Mouse (Mus musculus) activated CD4-positive, CD25-positive, alpha-beta regulatory T cell (primary cell): ENCODE measurements around the gene Prrt2. TPM values are rescaled to one million over a fixed set of nuclear protein-coding genes. Genes with fewer than 3 reads are reported as not detected.

ENCODE experiments used
- polyA plus RNA-seq, 2 experiments: library from polyadenylated mRNA; unstranded; fragments of 100-300 nt; shearing (Covaris generic); gene quantifications; one replicate each; pipeline ENCODE4 v1.2.1; 2017

Prrt2 gene
- 1 to 10 TPM; 6.4 to 8.6 TPM for polyA plus RNA-seq

DNA sequence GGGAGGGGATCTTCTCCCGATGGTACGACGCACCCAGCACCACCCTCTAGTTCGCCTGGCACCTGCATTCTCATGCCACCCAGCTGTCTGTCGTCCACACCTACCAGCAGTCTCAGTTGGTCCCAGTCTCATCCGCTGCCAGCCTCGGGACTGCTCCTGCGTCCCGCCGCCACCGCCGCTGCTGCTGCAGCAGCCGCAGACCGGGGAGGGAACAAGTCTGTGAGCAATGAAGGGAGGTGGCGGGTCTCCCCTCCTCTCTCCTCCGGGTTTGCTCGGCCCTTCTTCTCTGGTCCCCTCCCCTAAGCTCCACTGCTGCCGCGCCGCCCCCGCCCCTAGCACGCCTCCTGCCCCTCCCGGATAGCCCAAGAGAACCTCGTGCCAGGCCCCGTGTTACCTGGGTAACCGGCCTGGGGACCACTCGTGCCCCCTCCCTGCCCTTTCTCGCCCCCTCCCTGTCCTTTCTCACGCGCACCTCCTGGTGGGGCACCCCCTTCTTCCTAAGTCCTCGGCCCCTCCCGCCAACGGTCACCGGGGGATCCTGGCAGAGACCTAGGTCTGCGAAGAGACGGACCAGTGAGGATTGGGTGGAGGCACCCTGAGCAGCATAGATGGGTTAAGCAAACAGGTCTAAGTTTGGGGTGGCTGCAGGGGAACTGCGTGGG, at the start of gene Prrt2, which contains the start of gene Gm42742:
TSS of gene Prrt2 (minus strand) at position 311 of the 662 bp plus-strand sequence.
TSS of gene Gm42742 (minus strand) at position 197 of the 662 bp plus-strand sequence.

DNA sequence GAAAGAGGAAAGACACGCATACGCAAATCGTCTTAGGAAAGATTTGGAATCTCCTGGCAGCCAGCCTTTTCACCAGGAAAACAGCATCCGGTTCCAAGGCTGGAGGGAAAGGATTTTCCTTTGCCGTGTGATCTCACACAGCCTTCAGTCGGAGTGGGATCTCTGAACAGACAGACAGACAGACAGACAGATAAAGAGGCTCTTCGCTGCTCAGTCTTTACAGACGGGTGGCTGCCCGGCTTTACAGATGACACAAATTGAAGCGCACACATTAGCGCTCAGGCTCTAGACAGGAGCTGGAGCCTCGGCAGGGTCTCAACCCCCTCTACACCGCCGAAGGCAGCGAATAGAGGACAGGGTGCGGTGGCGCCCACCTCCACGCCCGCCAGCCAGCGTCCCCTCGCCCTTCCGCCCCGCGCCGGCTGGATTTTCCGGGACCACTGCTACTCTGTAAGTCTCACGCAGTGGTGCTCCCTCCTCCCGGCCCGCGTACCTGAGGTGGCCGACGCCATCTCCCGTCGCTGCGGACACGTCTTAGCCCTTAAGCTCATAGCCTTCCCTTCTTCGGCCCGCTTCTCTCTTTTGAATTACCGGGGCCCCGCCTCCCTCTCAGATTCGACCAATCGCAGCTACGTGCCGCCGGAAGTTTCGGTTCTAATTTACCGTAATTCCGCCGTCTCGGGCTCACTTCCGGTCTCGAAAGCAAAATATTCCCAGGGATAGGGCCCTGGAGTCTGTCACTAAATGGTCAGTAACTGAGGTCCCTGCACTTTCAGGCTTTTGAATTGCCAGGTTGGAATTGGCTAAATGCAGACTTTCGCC, 21.1 kb upstream of the Prrt2 start, which contains the start of gene Kif22:
TSS of gene Kif22 (minus strand) at position 621 of the 822 bp plus-strand sequence.

DNA sequence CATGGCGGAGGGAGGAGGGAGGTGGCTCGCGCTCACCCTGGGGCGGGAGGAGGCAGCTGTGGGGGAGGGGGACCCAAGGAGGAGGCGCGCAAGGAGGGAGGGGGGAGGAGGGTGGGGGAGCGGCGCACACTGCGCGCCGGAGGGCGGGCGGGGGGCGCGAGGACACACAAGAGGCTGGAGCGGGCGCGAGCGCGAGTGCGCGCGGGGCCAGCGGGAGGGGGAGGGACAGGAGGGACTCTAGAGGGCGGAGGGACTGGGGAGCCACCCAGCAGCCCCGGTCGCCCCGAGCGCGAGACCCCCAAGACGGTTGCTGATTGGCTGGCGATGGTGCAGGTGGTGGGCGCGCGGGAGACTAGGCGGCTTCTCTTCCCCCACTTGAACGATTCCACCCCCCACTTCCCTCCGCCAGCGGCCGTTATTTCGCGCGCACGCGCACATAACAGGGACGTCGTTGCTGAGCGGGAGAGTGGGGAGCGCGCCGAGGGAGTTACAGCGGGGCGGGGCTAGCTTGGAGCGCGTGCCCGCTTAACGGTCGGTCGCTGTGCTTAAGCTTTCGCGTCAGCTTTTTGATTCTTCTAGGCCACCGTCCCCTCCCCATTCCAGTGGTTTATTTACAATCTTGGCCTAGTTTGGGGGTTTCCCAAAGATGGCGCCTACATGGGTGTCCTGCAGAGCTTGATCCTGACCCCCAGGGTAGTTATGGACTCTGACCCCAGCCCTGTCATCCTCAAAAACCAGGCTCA, 6.1 kb upstream of the Prrt2 start, which contains the start of gene Maz:
TSS of gene Maz (minus strand) at position 54 of the 743 bp plus-strand sequence.

DNA sequence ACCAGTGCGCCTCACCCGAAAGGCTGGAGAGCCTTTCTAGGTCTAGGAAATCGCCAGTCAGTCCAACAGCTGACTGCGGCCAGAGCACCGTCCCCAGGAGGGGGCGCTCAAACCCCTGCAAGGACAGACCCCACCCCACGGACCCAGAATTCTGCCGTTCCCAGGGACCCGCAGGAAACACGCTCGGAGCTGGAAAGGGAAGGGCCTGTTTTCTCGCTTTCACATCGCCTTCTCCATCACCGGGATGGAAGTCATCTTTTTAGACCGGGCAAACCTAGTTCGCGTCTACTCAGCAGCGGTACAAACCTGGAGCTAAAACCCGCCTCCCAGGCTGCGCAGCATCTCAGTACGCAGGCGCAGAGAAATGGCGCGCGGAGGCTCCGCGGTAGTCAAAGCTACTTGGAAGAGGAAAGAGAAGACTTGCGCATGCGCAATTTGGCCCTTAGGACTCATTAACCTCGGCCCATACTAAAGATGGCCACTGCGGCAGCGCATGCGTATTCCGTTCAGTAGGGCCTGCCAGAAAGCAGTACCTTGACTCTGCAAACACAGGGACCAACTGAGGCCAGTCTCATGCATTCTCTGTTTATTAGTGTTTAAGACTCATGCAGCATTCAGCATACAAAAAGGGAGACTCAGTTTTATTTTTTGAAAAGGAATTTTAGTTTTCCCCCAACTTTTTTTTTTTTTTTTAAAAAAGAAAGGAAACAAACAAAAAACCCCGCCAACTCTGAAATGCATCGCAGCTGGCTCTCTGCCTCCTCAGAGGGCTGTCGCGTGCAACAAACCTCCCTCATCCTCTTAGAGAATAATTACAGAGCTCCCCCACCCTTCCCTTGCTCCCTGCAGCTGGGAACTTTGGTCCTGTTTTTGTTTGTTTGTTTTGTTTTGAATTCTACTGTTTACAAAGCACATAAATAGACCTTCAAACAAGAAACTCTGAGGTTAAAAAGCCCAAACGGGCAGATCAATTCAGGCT, 3.8 kb downstream of the Prrt2 start, which contains the start of gene Pagr1a:
TSS of gene Pagr1a (minus strand) at position 382 of the 979 bp plus-strand sequence.

DNA sequence TGATC, 4.7 kb downstream of the Prrt2 start, which contains the start of gene Pagr1b:
TSS of gene Pagr1b (minus strand) at position 4 of the 5 bp plus-strand sequence.

DNA sequence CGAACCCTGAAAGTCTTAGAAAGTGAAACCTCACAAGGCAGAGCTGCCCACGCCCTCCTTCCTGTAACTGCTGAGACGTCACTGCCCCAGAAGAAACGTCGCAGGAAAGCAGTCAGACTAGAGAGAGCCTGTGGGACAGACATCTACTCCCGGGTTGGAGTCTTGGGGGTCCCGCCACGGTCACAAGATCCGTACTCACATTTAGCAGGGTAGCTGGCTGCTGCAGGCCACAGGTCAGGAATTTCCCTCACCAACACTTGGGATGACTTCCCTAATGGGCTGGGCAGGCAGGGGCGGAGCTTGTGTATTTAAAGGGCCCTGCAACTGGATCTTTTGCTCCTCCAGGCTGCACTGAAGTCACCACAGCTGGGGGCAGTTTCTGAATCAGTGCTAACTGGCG, 6.7 kb downstream of the Prrt2 start, which contains the start of gene Mvp:
TSS of gene Mvp (minus strand) at position 302 of the 400 bp plus-strand sequence.

DNA sequence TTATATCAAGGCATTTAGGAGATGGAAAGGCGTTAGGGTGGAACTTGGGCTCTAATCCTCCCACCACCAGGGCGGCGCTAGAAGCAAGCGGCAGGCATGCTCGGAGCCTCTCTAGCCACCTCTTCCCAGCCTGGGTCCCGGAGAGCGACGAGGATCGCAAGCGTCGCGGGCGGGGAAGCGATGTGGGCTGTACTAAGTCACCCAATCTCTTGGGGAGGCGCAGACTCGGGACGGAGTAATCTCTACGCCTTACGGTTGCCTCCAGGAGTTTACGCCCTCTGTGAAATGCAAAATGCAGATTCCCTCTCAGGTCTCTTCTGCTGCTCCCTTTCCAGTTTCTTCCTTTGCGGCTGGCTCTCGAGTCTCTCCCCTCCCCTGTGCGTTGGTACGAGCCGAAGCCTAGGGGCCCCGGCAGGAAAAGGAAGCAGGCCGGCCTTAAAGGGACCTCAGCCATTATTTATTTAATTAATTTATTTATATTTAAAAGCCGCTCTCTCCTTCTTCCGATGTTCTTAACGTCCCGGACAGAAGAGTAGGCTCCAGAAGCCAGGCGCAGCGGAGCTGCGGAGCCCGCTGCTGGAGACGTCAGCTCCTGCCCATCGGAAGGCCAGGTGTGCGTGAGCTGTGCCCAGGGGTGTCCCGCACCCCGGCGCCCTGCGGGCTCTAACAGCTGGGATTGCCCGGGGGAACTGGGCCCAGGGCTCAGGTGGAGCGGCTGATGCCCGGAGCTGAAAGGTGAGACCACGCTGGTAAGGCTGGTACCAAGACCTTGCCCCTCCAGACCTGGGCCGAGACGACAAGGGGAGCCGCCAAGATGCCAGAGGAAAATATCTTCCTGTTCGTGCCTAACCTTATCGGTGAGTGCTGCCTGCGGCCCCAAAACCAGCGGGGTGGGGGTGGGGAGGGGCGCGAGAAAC, 44.8 kb downstream of the Prrt2 start, which contains the start of gene Cdiptos:
TSS of gene Cdiptos (minus strand) at position 149 of the 917 bp plus-strand sequence.

DNA sequence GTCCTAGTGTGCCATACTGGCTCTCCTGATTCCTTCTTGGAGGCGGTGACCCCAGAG, 45.3 kb downstream of the Prrt2 start, which contains the start of gene Cdipt:
TSS of gene Cdipt (plus strand) at position 22 of the 57 bp plus-strand sequence.

Other genes starting within 250 kb of the Prrt2 start
- gene Ypel3, start 244.3 kb downstream of the Prrt2 start, polyA plus RNA-seq = 100 to 1,000 TPM; 529 to 591 TPM
- gene Tbx6, start 239.7 kb downstream of the Prrt2 start, polyA plus RNA-seq = 1 to 10 TPM; 1.9 to 4.1 TPM
- 100 to 1,000 TPM; 387 to 443 TPM for gene Ppp4c, start 228.7 kb downstream of the Prrt2 start, polyA plus RNA-seq
- gene Fam57b, start 223.5 kb downstream of the Prrt2 start, polyA plus RNA-seq = not detected
- not detected for gene 4930451I11Rik, start 189.6 kb downstream of the Prrt2 start, polyA plus RNA-seq
- not detected for gene Doc2a, start 173.8 kb downstream of the Prrt2 start, polyA plus RNA-seq
- 10 to 100 TPM; 10.5 to 16.6 TPM for gene Hirip3, start 159.2 kb downstream of the Prrt2 start, polyA plus RNA-seq
- 10 to 100 TPM; 83.5 to 86.5 TPM for gene Ino80e, start 158.8 kb downstream of the Prrt2 start, polyA plus RNA-seq
- gene Taok2, start 136.5 kb downstream of the Prrt2 start, polyA plus RNA-seq = 10 to 100 TPM; 37.1 to 39.0 TPM
- gene Tmem219, start 98.3 kb downstream of the Prrt2 start, polyA plus RNA-seq = 10 to 100 TPM; 42.2 to 49.8 TPM
- gene Kctd13, start 92.3 kb downstream of the Prrt2 start, polyA plus RNA-seq = 10 to 100 TPM; 32.0 to 38.0 TPM
- gene Asphd1, start 71.6 kb downstream of the Prrt2 start, polyA plus RNA-seq = under 1 TPM in 1 of 2 experiments, not detected in 1; 0.21 TPM
- gene Sez6l2, start 70.6 kb downstream of the Prrt2 start, polyA plus RNA-seq = under 1 TPM; 0.34 to 0.62 TPM
- gene Cdipt, start 45.3 kb downstream of the Prrt2 start, polyA plus RNA-seq = 100 to 1,000 TPM; 176 to 321 TPM
- gene Cdiptos, start 45.1 kb downstream of the Prrt2 start, polyA plus RNA-seq = 1 to 10 TPM in 1 of 2 experiments, under 1 TPM in 1; 0.64 to 2.0 TPM
- 10 to 100 TPM; 19.5 to 57.5 TPM for gene Mvp, start 6.6 kb downstream of the Prrt2 start, polyA plus RNA-seq
- gene Pagr1b, start 4.7 kb downstream of the Prrt2 start, polyA plus RNA-seq = 1 to 10 TPM in 1 of 2 experiments, under 1 TPM in 1; 0.54 to 1.7 TPM
- gene Pagr1a, start 3.9 kb downstream of the Prrt2 start, polyA plus RNA-seq = 100 to 1,000 TPM in 1 of 2 experiments, 10 to 100 TPM in 1; 99.8 to 119 TPM
- 10 to 100 TPM; 31.2 to 33.4 TPM for gene Gm42742, start 114 bp downstream of the Prrt2 start, polyA plus RNA-seq
- gene Maz, start 5.8 kb upstream of the Prrt2 start, polyA plus RNA-seq = 100 to 1,000 TPM; 117 to 145 TPM
- 10 to 100 TPM; 20.0 to 37.5 TPM for gene Kif22, start 21.3 kb upstream of the Prrt2 start, polyA plus RNA-seq
- not detected for gene Zg16, start 66.1 kb upstream of the Prrt2 start, polyA plus RNA-seq
- gene AI467606, start 70.1 kb upstream of the Prrt2 start, polyA plus RNA-seq = 100 to 1,000 TPM; 267 to 384 TPM
- gene Qprt, start 101.0 kb upstream of the Prrt2 start, polyA plus RNA-seq = 10 to 100 TPM; 18.6 to 21.0 TPM
- 100 to 1,000 TPM in 1 of 2 experiments, 10 to 100 TPM in 1; 86.6 to 120 TPM for gene Spn, start 116.6 kb upstream of the Prrt2 start, polyA plus RNA-seq
- gene Cd2bp2, start 174.8 kb upstream of the Prrt2 start, polyA plus RNA-seq = 10 to 100 TPM; 61.9 to 72.7 TPM
- gene Tbc1d10b, start 187.3 kb upstream of the Prrt2 start, polyA plus RNA-seq = 10 to 100 TPM; 54.9 to 75.1 TPM
- gene Mylpf, start 187.7 kb upstream of the Prrt2 start, polyA plus RNA-seq = 10 to 100 TPM; 16.3 to 22.5 TPM
- gene Zfp553, start 211.8 kb upstream of the Prrt2 start, polyA plus RNA-seq = 10 to 100 TPM; 15.9 to 22.5 TPM
- 100 to 1,000 TPM; 561 to 593 TPM for gene Sept1, start 211.9 kb upstream of the Prrt2 start, polyA plus RNA-seq
- gene Zfp771, start 223.1 kb upstream of the Prrt2 start, polyA plus RNA-seq = 10 to 100 TPM; 14.3 to 16.7 TPM
- 10 to 100 TPM; 50.9 to 60.3 TPM for gene Dctpp1, start 239.5 kb upstream of the Prrt2 start, polyA plus RNA-seq